Mouse (Mus musculus) MEL (cell line): Measurements from ENCODE around the gene Ndufs1. TPM values are rescaled to one million over a fixed set of nuclear protein-coding genes. Genes with fewer than 3 reads are reported as not detected.

ENCODE experiments used
- DNase-seq: peaks from one replicate; pipeline ENCODE4 v3.0.0; 2011; ENCODE audit warnings: low read depth, low spot score
- H3K27ac ChIP-seq: 2 replicates; pipeline ENCODE4 v1.5.1; 2012; ENCODE audit warnings: low read depth, mild to moderate bottlenecking, control low read depth, low read length, moderate library complexity; ENCODE audit not compliant: control insufficient read depth
- H3K27me3 ChIP-seq, 2 experiments: fragments of 150-350 bp in 1 of 2; sonication (generic) in 1 of 2; 2 replicates each; pipeline ENCODE4 v1.6.1; 2012; ENCODE audit warnings: low read length in 2 of 2, mild to moderate bottlenecking in 2 of 2, improper control_type of control experiment in 1 of 2, moderate library complexity in 1 of 2; ENCODE audit not compliant: insufficient read depth in 2 of 2, control insufficient read depth in 1 of 2
- H3K36me3 ChIP-seq, 2 experiments: 2 replicates each; pipeline ENCODE4 v1.6.1; 2012 to 2014; ENCODE audit warnings: low read length in 2 of 2, improper control_type of control experiment in 1 of 2, inconsistent platforms in 1 of 2, mild to moderate bottlenecking in 1 of 2; ENCODE audit not compliant: insufficient read depth in 2 of 2, control insufficient read depth in 1 of 2
- H3K4me1 ChIP-seq, 2 experiments: fragments of 150-350 bp in 1 of 2; sonication (generic) in 1 of 2; 2 replicates each; pipeline ENCODE4 v1.6.1; 2012; ENCODE audit warnings: low read length in 2 of 2, improper control_type of control experiment in 1 of 2, mild to moderate bottlenecking in 1 of 2; ENCODE audit not compliant: insufficient read depth in 2 of 2, control insufficient read depth in 1 of 2
- H3K4me3 ChIP-seq, 2 experiments: fragments of 150-350 bp in 1 of 2; sonication (generic) in 1 of 2; 2 replicates each; pipeline ENCODE4 v1.5.1; 2012; ENCODE audit warnings: low read depth in 2 of 2, low read length in 2 of 2, mild to moderate bottlenecking in 2 of 2, moderate library complexity in 2 of 2, control low read depth in 1 of 2, improper control_type of control experiment in 1 of 2; ENCODE audit not compliant: control insufficient read depth in 1 of 2, insufficient read depth in 1 of 2
- H3K79me2 ChIP-seq: 2 replicates; pipeline ENCODE4 v1.6.1; 2012; ENCODE audit warnings: mild to moderate bottlenecking, low read length, moderate library complexity; ENCODE audit not compliant: control insufficient read depth, poor library complexity, insufficient read depth
- H3K9ac ChIP-seq: 2 replicates; pipeline ENCODE4 v1.6.1; 2012; ENCODE audit warnings: low read depth, mild to moderate bottlenecking, control low read depth, low read length, moderate library complexity; ENCODE audit not compliant: control insufficient read depth, poor library complexity, severe bottlenecking
- H3K9me3 ChIP-seq: fragments of 150-350 bp; sonication (generic); replicated peaks from 2 replicates; pipeline ENCODE4 v1.6.1; 2012; ENCODE audit warnings: mild to moderate bottlenecking, low read length, improper control_type of control experiment, moderate library complexity; ENCODE audit not compliant: insufficient read depth
- CHD1 ChIP-seq: IDR thresholded peaks from 2 replicates; pipeline ENCODE4 v1.6.1; 2012; ENCODE audit warnings: low read depth, mild to moderate bottlenecking, inconsistent platforms, low read length, improper control_type of control experiment
- CHD2 ChIP-seq: IDR thresholded peaks from 2 replicates; pipeline ENCODE4 v1.6.1; 2011; ENCODE audit warnings: low read length, improper control_type of control experiment
- CTCF ChIP-seq, 3 experiments: IDR thresholded peaks in 2 of 3; conservative IDR thresholded peaks in 1 of 3; 2 replicates each; pipeline ENCODE4 v1.5.1; 2011 to 2012; ENCODE audit warnings: low read length in 3 of 3, low read depth in 2 of 3, mild to moderate bottlenecking in 2 of 3, improper control_type of control experiment in 1 of 3, inconsistent platforms in 1 of 3, mixed read lengths in 1 of 3, moderate library complexity in 1 of 3; ENCODE audit not compliant: control insufficient read depth in 1 of 3, insufficient read depth in 1 of 3, poor library complexity in 1 of 3, severe bottlenecking in 1 of 3
- E2F4 ChIP-seq: IDR thresholded peaks from 2 replicates; pipeline ENCODE4 v1.6.1; 2011; ENCODE audit warnings: low read depth, low read length, improper control_type of control experiment, borderline replicate concordance
- EP300 ChIP-seq, 2 experiments: IDR thresholded peaks; 2 replicates each; pipeline ENCODE4 v1.6.1; 2011; ENCODE audit warnings: improper control_type of control experiment in 2 of 2, low read length in 2 of 2, low read depth in 1 of 2, mild to moderate bottlenecking in 1 of 2
- ETS1 ChIP-seq: IDR thresholded peaks from 2 replicates; pipeline ENCODE4 v1.6.1; 2012; ENCODE audit warnings: low read depth, mild to moderate bottlenecking, inconsistent platforms, low read length, improper control_type of control experiment, moderate library complexity
- GATA1 ChIP-seq: IDR thresholded peaks from 2 replicates; pipeline ENCODE4 v1.6.1; 2011; ENCODE audit warnings: low read depth, low read length, improper control_type of control experiment
- HCFC1 ChIP-seq: IDR thresholded peaks from 2 replicates; pipeline ENCODE4 v1.6.1; 2012; ENCODE audit warnings: low read depth, mild to moderate bottlenecking, inconsistent platforms, low read length, improper control_type of control experiment, moderate library complexity
- JUND ChIP-seq: IDR thresholded peaks from 2 replicates; pipeline ENCODE4 v1.6.1; 2011; ENCODE audit warnings: low read depth, mild to moderate bottlenecking, improper control_type of control experiment, low read length
- KAT2A ChIP-seq: conservative IDR thresholded peaks from 2 replicates; pipeline ENCODE4 v1.6.1; 2012; ENCODE audit warnings: low read depth, low read length, improper control_type of control experiment, inconsistent platforms
- MAFK ChIP-seq: IDR thresholded peaks from 2 replicates; pipeline ENCODE4 v1.6.1; 2011; ENCODE audit warnings: low read depth, mild to moderate bottlenecking, low read length, improper control_type of control experiment, borderline replicate concordance
- MAZ ChIP-seq: IDR thresholded peaks from 2 replicates; pipeline ENCODE4 v1.6.1; 2012; ENCODE audit warnings: low read depth, mild to moderate bottlenecking, inconsistent platforms, low read length, improper control_type of control experiment
- MEF2A ChIP-seq: IDR thresholded peaks from 2 replicates; pipeline ENCODE4 v1.6.1; 2014; ENCODE audit warnings: low read depth, mild to moderate bottlenecking, inconsistent platforms, low read length, improper control_type of control experiment; ENCODE audit not compliant: poor library complexity, insufficient replicate concordance, severe bottlenecking; ENCODE audit errors: extremely low read depth
- MXI1 ChIP-seq: IDR thresholded peaks from 2 replicates; pipeline ENCODE4 v1.6.1; 2011; ENCODE audit warnings: mild to moderate bottlenecking, low read depth, low read length, improper control_type of control experiment
- POLR2A ChIP-seq, 2 experiments: IDR thresholded peaks; 2 replicates each; pipeline ENCODE4 v1.6.1; 2011 to 2012; ENCODE audit warnings: low read length in 2 of 2, mild to moderate bottlenecking in 2 of 2, control low read depth in 1 of 2, improper control_type of control experiment in 1 of 2, low read depth in 1 of 2, moderate library complexity in 1 of 2; ENCODE audit not compliant: control insufficient read depth in 1 of 2, insufficient read depth in 1 of 2, poor library complexity in 1 of 2
- RAD21 ChIP-seq: IDR thresholded peaks from 2 replicates; pipeline ENCODE4 v1.6.1; 2011; ENCODE audit warnings: mild to moderate bottlenecking, low read depth, low read length, improper control_type of control experiment
- SIN3A ChIP-seq: IDR thresholded peaks from 2 replicates; pipeline ENCODE4 v1.6.1; 2012; ENCODE audit warnings: low read length, improper control_type of control experiment, inconsistent platforms
- SMC3 ChIP-seq: IDR thresholded peaks from 2 replicates; pipeline ENCODE4 v1.6.1; 2011; ENCODE audit warnings: low read depth, low read length, improper control_type of control experiment
- TAL1 ChIP-seq: IDR thresholded peaks from 2 replicates; pipeline ENCODE4 v1.6.1; 2012; ENCODE audit warnings: mild to moderate bottlenecking, inconsistent platforms, low read length, moderate library complexity, mixed read lengths
- UBTF ChIP-seq: IDR thresholded peaks from 2 replicates; pipeline ENCODE4 v1.6.1; 2012; ENCODE audit warnings: low read depth, mild to moderate bottlenecking, inconsistent platforms, low read length, improper control_type of control experiment, moderate library complexity, borderline replicate concordance; ENCODE audit not compliant: insufficient read depth
- USF1 ChIP-seq: IDR thresholded peaks from 2 replicates; pipeline ENCODE4 v1.6.1; 2014; ENCODE audit warnings: low read depth, mild to moderate bottlenecking, inconsistent platforms, low read length, improper control_type of control experiment, moderate library complexity
- USF2 ChIP-seq, 2 experiments: IDR thresholded peaks; 2 replicates each; pipeline ENCODE4 v1.6.1; 2011 to 2012; ENCODE audit warnings: improper control_type of control experiment in 2 of 2, low read length in 2 of 2, borderline replicate concordance in 1 of 2, inconsistent platforms in 1 of 2, low read depth in 1 of 2, mild to moderate bottlenecking in 1 of 2; ENCODE audit not compliant: insufficient read depth in 1 of 2
- ZC3H11A ChIP-seq: IDR thresholded peaks from 2 replicates; pipeline ENCODE4 v1.6.1; 2012; ENCODE audit warnings: low read depth, mild to moderate bottlenecking, inconsistent platforms, low read length, improper control_type of control experiment
- ZNF384 ChIP-seq: IDR thresholded peaks from 2 replicates; pipeline ENCODE4 v1.6.1; 2012; ENCODE audit warnings: low read depth, mild to moderate bottlenecking, inconsistent platforms, low read length, improper control_type of control experiment
- polyA plus RNA-seq, 2 experiments: library from polyadenylated mRNA; stranded (reverse) in 1 of 2; unstranded in 1 of 2; fragments of >175 nt in 1 of 2; fragments of >200 nt in 1 of 2; gene quantifications; 2 replicates each; pipeline versions ENCODE4 v1.2.1 to v1.2.4; 2012; ENCODE audit warnings: low replicate concordance in 2 of 2, low read depth in 1 of 2; ENCODE audit not compliant: insufficient read length in 2 of 2, insufficient read depth in 1 of 2, missing spikeins in 1 of 2
- total RNA-seq: library from RNA; depleted of rRNA; stranded (reverse); fragments of 300-350 nt; gene quantifications from 2 replicates; pipeline ENCODE4 v1.2.3, GENCODE M21; 2012

Ndufs1 gene
- total and polyA plus RNA-seq, 3 experiments, result 124 to 163 (median 139) TPM

DNA sequence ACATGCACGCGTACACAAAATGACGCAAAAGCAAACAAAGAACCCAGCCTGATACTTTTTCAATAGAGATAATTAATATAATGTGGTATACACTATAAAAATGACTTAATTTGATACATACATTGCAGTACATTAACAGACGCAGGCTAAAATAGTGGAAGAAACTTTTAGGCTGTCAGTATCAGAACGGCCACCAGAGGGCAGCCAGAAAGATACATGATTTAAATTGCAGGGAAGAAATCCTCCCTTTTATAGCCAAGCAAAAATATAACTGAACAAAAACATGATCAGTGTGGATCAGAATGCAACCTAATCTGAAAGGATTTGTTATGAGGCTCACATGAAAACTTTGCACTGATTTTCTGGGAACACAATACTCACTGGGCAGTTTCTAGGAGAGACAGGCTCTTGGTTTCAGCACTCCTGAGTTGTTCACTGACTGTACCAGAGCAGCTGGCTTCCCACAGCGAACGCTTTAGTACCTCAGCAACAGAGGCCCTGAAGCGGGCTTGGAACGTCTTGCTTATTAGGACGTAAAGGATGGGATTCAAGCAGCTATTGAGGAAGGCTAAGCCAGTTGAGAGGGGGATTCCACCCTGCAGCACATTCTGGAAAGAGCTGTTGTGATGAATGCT lies 6.1 kb upstream of the Ndufs1 start:
- peaks cover 2 to 7% of the 10 kb centered on the region in 2 experiments; a peak in 2 of 4 replicates for H3K4me1 ChIP-seq
- peaks cover 12% of the 10 kb centered on the region for H3K79me2 ChIP-seq
- H3K36me3 ChIP-seq, result peaks cover 9 to 17% of the 10 kb centered on the region in 2 experiments
- peak; percentile 76 for DNase-seq
- H3K27me3 ChIP-seq, result no peaks in the 10 kb centered on the region
- no peak overlapping the region for H3K27ac ChIP-seq
- no peaks in the 10 kb centered on the region for H3K9me3 ChIP-seq
- no peak overlapping the region for H3K9ac ChIP-seq
- no peak for TF ChIP-seq MXI1
- TF ChIP-seq RAD21, result peak; percentile 30
- TF ChIP-seq ETS1, result no peak
- no peak for TF ChIP-seq HCFC1
- TF ChIP-seq TAL1, result no peak
- TF ChIP-seq ZC3H11A, result peak; percentile 26; the same call in 1 of the 2 replicates
- no peak for TF ChIP-seq ZNF384
- TF ChIP-seq CTCF (IDR thresholded peaks at IDR 0.05 in 2 of 3, conservative IDR thresholded peaks at IDR 0.05 in 1 of 3; ENCODE audit: control insufficient read depth in 1 of 3, insufficient read depth in 1 of 3, low read depth in 2 of 3, low read length in 3 of 3, poor library complexity in 1 of 3, severe bottlenecking in 1 of 3), result peak; percentile 30 to 71 (median 61)
- no peak for TF ChIP-seq JUND
- no peak for TF ChIP-seq E2F4
- TF ChIP-seq UBTF, result no peak
- no peak for TF ChIP-seq USF2 (IDR thresholded peaks at IDR 0.05; ENCODE audit: borderline replicate concordance in 1 of 2, insufficient read depth in 1 of 2, low read depth in 1 of 2, low read length in 2 of 2)
- peak; percentile 56 for TF ChIP-seq SMC3
- no peak for TF ChIP-seq SIN3A
- H3K4me3 ChIP-seq, result no peak overlapping the region

- peaks cover 2 to 7% of the 10 kb centered on the region in 2 experiments; a peak in 2 of 4 replicates for H3K4me1 ChIP-seq
- TF ChIP-seq CHD1 (no peak), EP300 (IDR thresholded peaks at IDR 0.05; ENCODE audit: low read depth in 1 of 2, low read length in 2 of 2) (no peak), GATA1 (no peak), MAFK (no peak), CHD2 (no peak), UBTF (no peak), USF1 (no peak), MEF2A (no peak), KAT2A (no peak), MAZ (no peak), RAD21 (no peak), POLR2A (IDR thresholded peaks at IDR 0.05; ENCODE audit: control insufficient read depth in 1 of 2, insufficient read depth in 1 of 2, low read depth in 1 of 2, low read length in 2 of 2, poor library complexity in 1 of 2) (no peak; a peak in 1 of 4 replicates)
Observed at GRCm38 (mm10) chr1:63182212-63182611, 5.6 kb upstream of the Ndufs1 start.

More at GRCm38 (mm10) chr1:63182212-63182611, 5.6 kb upstream of the Ndufs1 start:
- H3K27me3 ChIP-seq, result no peaks in the 10 kb centered on the region
- H3K9ac ChIP-seq, result no peak overlapping the region
- H3K79me2 ChIP-seq, result peaks cover 17% of the 10 kb centered on the region
- H3K9me3 ChIP-seq, result no peaks in the 10 kb centered on the region
- no peak overlapping the region for H3K27ac ChIP-seq
- H3K4me3 ChIP-seq, result no peak overlapping the region
- peaks cover 9 to 17% of the 10 kb centered on the region in 2 experiments for H3K36me3 ChIP-seq
- peak; percentile 46 for DNase-seq
